Mouse (Mus musculus) liver, postnatal 0 days (tissue): Measurements from ENCODE around the gene Car10.

Source experiments
- CTCF ChIP-seq: sonication (generic); IDR thresholded peaks from 2 replicates; pipeline ENCODE4 v1.5.1; 2016; ENCODE audit warnings: antibody characterized with exemption, low read depth
- EP300 ChIP-seq: IDR thresholded peaks from 2 replicates; pipeline ENCODE4 v1.6.1; 2016; ENCODE audit warnings: antibody characterized with exemption, low read depth, mild to moderate bottlenecking

DNA sequence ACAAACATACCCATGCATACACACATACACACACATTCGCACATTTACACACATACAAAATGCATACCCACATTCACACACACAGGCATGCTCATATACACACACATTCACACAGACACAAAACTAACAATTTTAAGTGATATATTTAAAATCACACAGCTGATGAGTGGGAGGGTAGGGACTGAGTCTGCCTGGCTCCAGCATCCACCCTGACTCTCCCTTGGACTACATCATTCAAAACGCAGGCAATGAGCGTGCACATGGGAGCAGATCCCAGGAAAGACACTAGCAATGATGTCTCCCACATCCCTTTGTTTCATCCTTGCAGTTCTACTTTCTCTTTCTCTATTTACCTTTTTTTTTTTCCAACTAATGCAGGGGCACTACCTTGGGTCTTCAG is 548.4 kb downstream of the Car10 start:
- TF ChIP-seq CTCF (no peak), EP300 (no peak)
